Mouse (Mus musculus): Measurements from ENCODE around the gene Rnf227. TPM values are rescaled to one million over a fixed set of nuclear protein-coding genes. Genes with fewer than 3 reads are reported as not detected.

The Rnf227 gene
- polyA plus RNA-seq, 1 experiment from 2014 or later, result 127 TPM

- ATAC-seq (replicated peaks), result no peak
- WGBS, result under 1% methylated on average over 22 of the region's 22 CpGs
- H3K27ac ChIP-seq (replicated peaks), result peak overlapping the region; percentile 100
- H3K4me2 ChIP-seq (replicated peaks), result peak overlapping the region; percentile 95
- H3K4me3 ChIP-seq, result peak overlapping the region; percentile 94
- peaks cover 19% of the 10 kb centered on the region for H3K36me3 ChIP-seq
- H3K9me3 ChIP-seq, result no peaks in the 10 kb centered on the region
- H3K4me1 ChIP-seq, result peaks cover 61% of the 10 kb centered on the region
- H3K9ac ChIP-seq (replicated peaks), result peak overlapping the region; percentile 100
- no peaks in the 10 kb centered on the region for H3K27me3 ChIP-seq
These were observed 26.8 kb downstream of the Rnf227 start for GRCm38 (mm10) chr11:69366855-69367615.

GRCm38 (mm10) chr11:69367616-69368355, 27.5 kb downstream of the Rnf227 start:
- Histone ChIP-seq H3K9me3 (no peaks in the 10 kb centered on the region), H3K4me1 (peaks cover 66% of the 10 kb centered on the region), H3K4me3 (peak overlapping the region; percentile 94), H3K9ac (replicated peaks) (peak overlapping the region; percentile 100), H3K27ac (replicated peaks) (peak overlapping the region; percentile 100), H3K4me2 (replicated peaks) (peak overlapping the region; percentile 95), H3K27me3 (no peaks in the 10 kb centered on the region), H3K36me3 (peaks cover 11% of the 10 kb centered on the region)
- under 1% methylated on average over 22 of the region's 22 CpGs for WGBS
- ATAC-seq (replicated peaks), result no peak

GRCm38 (mm10) chr11:69368356-69369214, 28.3 kb downstream of the Rnf227 start:
- no peaks in the 10 kb centered on the region for H3K9me3 ChIP-seq
- WGBS, result under 1% methylated on average over 83 of the region's 106 CpGs
- peak overlapping the region; percentile 95 for H3K4me2 ChIP-seq (replicated peaks)
- peak overlapping the region; percentile 100 for H3K9ac ChIP-seq (replicated peaks)
- peak overlapping the region; percentile 100 for H3K27ac ChIP-seq (replicated peaks)
- H3K27me3 ChIP-seq, result no peaks in the 10 kb centered on the region
- ATAC-seq (replicated peaks), result no peak
- peak overlapping the region; percentile 94 for H3K4me3 ChIP-seq
- H3K4me1 ChIP-seq, result peaks cover 69% of the 10 kb centered on the region
- H3K36me3 ChIP-seq, result peaks cover 3% of the 10 kb centered on the region; the same call in 1 of the 2 replicates

GRCm38 (mm10) chr11:69369215-69369989, 29.1 kb downstream of the Rnf227 start, which contains the start of gene Chd3:
TSS of gene Chd3 (minus strand) at chr11:69369406.
- H3K9ac ChIP-seq (replicated peaks), result peak within 1 kb of the TSS; percentile 100
- H3K4me2 ChIP-seq (replicated peaks), result peak within 1 kb of the TSS; percentile 95
- no peak for ATAC-seq (replicated peaks)
- 0 out of 2 replicates have a peak, but pooled peaks cover under 1% of the 10 kb centered on the region for H3K36me3 ChIP-seq
- peaks cover 62% of the 10 kb centered on the region for H3K4me1 ChIP-seq
- WGBS, result 2% methylated on average over 10 of the region's 34 CpGs
- peak within 1 kb of the TSS; percentile 100 for H3K27ac ChIP-seq (replicated peaks)
- H3K9me3 ChIP-seq, result no peaks in the 10 kb centered on the region
- H3K4me3 ChIP-seq, result peak within 1 kb of the TSS; percentile 94
- no peaks in the 10 kb centered on the region for H3K27me3 ChIP-seq

GRCm38 (mm10) chr11:69369990-69370816, 29.9 kb downstream of the Rnf227 start:
- no peaks in the 10 kb centered on the region for H3K36me3 ChIP-seq
- ATAC-seq (replicated peaks), result no peak
- peak overlapping the region; percentile 95 for H3K4me2 ChIP-seq (replicated peaks)
- H3K27me3 ChIP-seq, result no peaks in the 10 kb centered on the region
- peaks cover 54% of the 10 kb centered on the region for H3K4me1 ChIP-seq
- no peaks in the 10 kb centered on the region for H3K9me3 ChIP-seq
- H3K27ac ChIP-seq (replicated peaks), result peak overlapping the region; percentile 100
- 14% methylated on average over 2 of the region's 2 CpGs for WGBS
- H3K9ac ChIP-seq (replicated peaks), result peak overlapping the region; percentile 100
- H3K4me3 ChIP-seq, result peak overlapping the region; percentile 94

- 0 out of 2 replicates have a peak overlapping the region, but pooled peaks have one; percentile 24 for H3K9ac ChIP-seq (replicated peaks)
- H3K36me3 ChIP-seq, result no peaks in the 10 kb centered on the region
- H3K27me3 ChIP-seq, result no peaks in the 10 kb centered on the region
- H3K4me2 ChIP-seq (replicated peaks), result peak overlapping the region; percentile 33
- H3K4me1 ChIP-seq, result peaks cover 48% of the 10 kb centered on the region
- peak overlapping the region; percentile 93 for H3K27ac ChIP-seq (replicated peaks)
- 0 out of 2 replicates have a peak overlapping the region, but pooled peaks have one; percentile 7 for H3K4me3 ChIP-seq
- 15% methylated on average over 9 of the region's 9 CpGs for WGBS
- no peaks in the 10 kb centered on the region for H3K9me3 ChIP-seq
- ATAC-seq (replicated peaks), result no peak
These were observed 30.6 kb downstream of the Rnf227 start for GRCm38 (mm10) chr11:69370817-69371215.

- Histone ChIP-seq H3K4me1 (peaks cover 43% of the 10 kb centered on the region), H3K9ac (replicated peaks) (0 out of 2 replicates have a peak overlapping the region, but pooled peaks have one; percentile 14), H3K9me3 (no peaks in the 10 kb centered on the region), H3K4me2 (replicated peaks) (peak overlapping the region; percentile 33), H3K27me3 (no peaks in the 10 kb centered on the region), H3K36me3 (no peaks in the 10 kb centered on the region), H3K4me3 (peak overlapping the region; percentile 19), H3K27ac (replicated peaks) (peak overlapping the region; percentile 93)
- ATAC-seq (replicated peaks), result peak; percentile 8; the same call in 1 of the 2 replicates
- 30% methylated on average over 12 of the region's 12 CpGs for WGBS
These were observed 31.3 kb downstream of the Rnf227 start for GRCm38 (mm10) chr11:69371601-69372000.

GRCm38 (mm10) chr11:69372056-69372779, 32.0 kb downstream of the Rnf227 start:
- 37% methylated on average over 12 of the region's 12 CpGs for WGBS
- no peaks in the 10 kb centered on the region for H3K36me3 ChIP-seq
- no peaks in the 10 kb centered on the region for H3K27me3 ChIP-seq
- H3K4me3 ChIP-seq, result peak overlapping the region; percentile 19
- no peaks in the 10 kb centered on the region for H3K9me3 ChIP-seq
- peaks cover 42% of the 10 kb centered on the region for H3K4me1 ChIP-seq
- peak overlapping the region; percentile 93 for H3K27ac ChIP-seq (replicated peaks)
- ATAC-seq (replicated peaks), result peak; percentile 65
- H3K4me2 ChIP-seq (replicated peaks), result peak overlapping the region; percentile 33
- H3K9ac ChIP-seq (replicated peaks), result peak overlapping the region; percentile 14; the same call in 1 of the 2 replicates

GRCm38 (mm10) chr11:69372780-69373170, 32.5 kb downstream of the Rnf227 start:
- peaks cover 37% of the 10 kb centered on the region for H3K4me1 ChIP-seq
- no peak overlapping the region for H3K9ac ChIP-seq (replicated peaks)
- no peak overlapping the region for H3K4me2 ChIP-seq (replicated peaks)
- no peaks in the 10 kb centered on the region for H3K9me3 ChIP-seq
- H3K4me3 ChIP-seq, result no peak overlapping the region
- H3K27ac ChIP-seq (replicated peaks), result peak overlapping the region; percentile 93
- ATAC-seq (replicated peaks), result no peak
- no peaks in the 10 kb centered on the region for H3K27me3 ChIP-seq
- 65% methylated on average over 3 of the region's 3 CpGs for WGBS
- no peaks in the 10 kb centered on the region for H3K36me3 ChIP-seq

All from forebrain, embryonic 15.5 days (tissue).